Mouse (Mus musculus) c-Kit-negative CD71-positive TER-119-positive erythroid progenitor cells, embryonic 14.5 days (primary cell): ENCODE data around the gene Foxn3.

Experiments used
- DNase-seq: peaks from one replicate; pipeline ENCODE4 v3.0.0-alpha.2; 2013; ENCODE audit warnings: low read depth, low spot score

The Foxn3 gene

GRCm38 (mm10) chr12:99563219-99564059, at the start of gene Foxn3:
Gene Foxn3 (minus strand): TSS chr12:99563582.
- no peak for DNase-seq

GRCm38 (mm10) chr12:99612181-99612871, 48.9 kb upstream of the Foxn3 start:
- no peak for DNase-seq

GRCm38 (mm10) chr12:99610868-99611267, 47.5 kb upstream of the Foxn3 start:
- DNase-seq: no peak

- no peak for DNase-seq
Observed at GRCm38 (mm10) chr12:99610069-99610815, 46.9 kb upstream of the Foxn3 start.

GRCm38 (mm10) chr12:99609643-99610042, 46.3 kb upstream of the Foxn3 start:
- DNase-seq: no peak

- DNase-seq: no peak
Observed at GRCm38 (mm10) chr12:99608279-99608955, 45.0 kb upstream of the Foxn3 start.

- DNase-seq: no peak
Observed at GRCm38 (mm10) chr12:99603381-99603780, 40.0 kb upstream of the Foxn3 start.

- no peak for DNase-seq
Observed at GRCm38 (mm10) chr12:99601841-99602240, 38.5 kb upstream of the Foxn3 start.

- no peak for DNase-seq
Observed at GRCm38 (mm10) chr12:99601392-99601791, 38.0 kb upstream of the Foxn3 start.

- DNase-seq: no peak
Observed at GRCm38 (mm10) chr12:99599606-99600005, 36.2 kb upstream of the Foxn3 start.

GRCm38 (mm10) chr12:99596397-99596796, 33.0 kb upstream of the Foxn3 start:
- no peak for DNase-seq

- DNase-seq: no peak
Observed at GRCm38 (mm10) chr12:99587338-99587737, 24.0 kb upstream of the Foxn3 start.

- DNase-seq: no peak
Observed at GRCm38 (mm10) chr12:99579989-99580388, 16.6 kb upstream of the Foxn3 start.

GRCm38 (mm10) chr12:99576682-99577081, 13.3 kb upstream of the Foxn3 start:
- DNase-seq: no peak

- no peak for DNase-seq
Observed at GRCm38 (mm10) chr12:99574299-99574698, 10.9 kb upstream of the Foxn3 start.

GRCm38 (mm10) chr12:99573036-99573435, 9.7 kb upstream of the Foxn3 start:
- no peak for DNase-seq

GRCm38 (mm10) chr12:99571999-99572398, 8.6 kb upstream of the Foxn3 start:
- no peak for DNase-seq

GRCm38 (mm10) chr12:99570197-99570956, 7.0 kb upstream of the Foxn3 start:
- DNase-seq: no peak

GRCm38 (mm10) chr12:99565606-99566005, 2.2 kb upstream of the Foxn3 start:
- DNase-seq: no peak

GRCm38 (mm10) chr12:99564301-99564910, 1.0 kb upstream of the Foxn3 start:
- no peak for DNase-seq

GRCm38 (mm10) chr12:99562867-99563189, 554 bp downstream of the Foxn3 start:
- no peak for DNase-seq
